In the genomic region with DNA sequence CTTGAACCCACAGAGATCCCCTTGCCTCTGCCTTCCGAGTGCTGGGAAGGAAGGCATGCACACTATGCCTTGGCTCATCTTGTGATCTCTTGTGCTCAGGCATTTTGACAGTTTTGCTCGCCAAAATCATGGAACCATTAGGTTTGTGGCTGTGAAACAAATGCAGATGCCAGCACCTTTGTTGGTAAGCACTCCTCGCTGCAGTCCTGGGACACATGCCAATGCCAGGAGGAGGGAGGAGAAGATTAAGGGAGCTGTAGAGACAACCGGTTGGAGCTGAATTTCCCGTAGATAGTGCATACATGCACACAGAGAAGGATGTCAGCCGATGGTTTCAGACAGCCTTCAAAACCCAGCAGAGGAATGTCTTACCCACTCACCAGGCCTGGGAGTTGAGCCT, we compare ENCODE assay signal across 17 mouse cellular contexts.
DNase-seq lines count a peak whose midpoint lies in the region; ATAC-seq and TF ChIP-seq lines count a peak whose summit lies in the region.
"Had no signal": no experiment of that assay in that cellular context is flagged by ENCODE, and none has a peak within 500 bp of the region (broad histone marks: within the 10 kb centered on the region; RNA-seq: fewer than 3 reads in every experiment).

No protein-coding gene starts in this region.

- no peak for TF ChIP-seq CTCF in lung, adult 2 months (IDR thresholded peaks at IDR 0.05; ENCODE audit: insufficient read depth, low read length)

- no peak overlapping the region for H3K4me3 ChIP-seq in forebrain, embryonic 13.5 days
- no peak overlapping the region for H3K4me3 ChIP-seq in forebrain, embryonic 11.5 days (ENCODE audit: low read depth, low read length)
- H3K4me3 ChIP-seq in hindbrain, embryonic 16.5 days (ENCODE audit: low read length), result no peak overlapping the region
- H3K4me3 ChIP-seq in hindbrain, embryonic 12.5 days, result no peak overlapping the region
- H3K4me3 ChIP-seq in lung, adult 2 months (replicated peaks; ENCODE audit: extremely low read depth, low read depth, low read length), result no peak overlapping the region
- H3K4me3 ChIP-seq: intestine, embryonic 15.5 days; kidney, embryonic 15.5 days; neural tube, embryonic 13.5 days had no signal

- H3K4me2 ChIP-seq in forebrain, embryonic 13.5 days, result no peak overlapping the region
- no peak overlapping the region for H3K4me2 ChIP-seq in forebrain, embryonic 11.5 days (ENCODE audit: low read depth, low read length, severe bottlenecking)
- no peak overlapping the region for H3K4me2 ChIP-seq in hindbrain, embryonic 16.5 days (ENCODE audit: low read length)
- no peak overlapping the region for H3K4me2 ChIP-seq in hindbrain, embryonic 12.5 days (replicated peaks)
- H3K4me2 ChIP-seq: intestine, embryonic 15.5 days; kidney, embryonic 15.5 days; lung, embryonic 14.5 days; neural tube, embryonic 13.5 days had no signal

- TF ChIP-seq POLR2A in lung, adult 2 months (IDR thresholded peaks at IDR 0.05; ENCODE audit: borderline replicate concordance, extremely low read depth, low read depth, low read length), result no peak

- peak; percentile 50; the same call in 1 of the 2 replicates for ATAC-seq in forebrain, embryonic 13.5 days
- ATAC-seq in forebrain, embryonic 11.5 days (replicated peaks; ENCODE audit: low FRiP score), result no peak
- ATAC-seq in hindbrain, embryonic 16.5 days, result peak; percentile 67
- no peak for ATAC-seq in hindbrain, embryonic 12.5 days (ENCODE audit: low FRiP score)
- ATAC-seq: intestine, embryonic 15.5 days had no signal

- no peaks in the 10 kb centered on the region for H3K27me3 ChIP-seq in forebrain, embryonic 13.5 days
- H3K27me3 ChIP-seq in forebrain, embryonic 11.5 days (ENCODE audit: control insufficient read depth, insufficient read depth, low read length), result no peaks in the 10 kb centered on the region
- no peaks in the 10 kb centered on the region for H3K27me3 ChIP-seq in hindbrain, embryonic 16.5 days (replicated peaks; ENCODE audit: control insufficient read depth, insufficient read depth, low read length)
- no peaks in the 10 kb centered on the region for H3K27me3 ChIP-seq in hindbrain, embryonic 12.5 days
- H3K27me3 ChIP-seq: intestine, embryonic 15.5 days; kidney, embryonic 15.5 days; neural tube, embryonic 13.5 days had no signal

- no peak overlapping the region for H3K27ac ChIP-seq in forebrain, embryonic 13.5 days
- no peak overlapping the region for H3K27ac ChIP-seq in forebrain, embryonic 11.5 days (ENCODE audit: low read depth, low read length)
- no peak overlapping the region for H3K27ac ChIP-seq in hindbrain, embryonic 16.5 days (ENCODE audit: low read depth, low read length)
- no peak overlapping the region for H3K27ac ChIP-seq in hindbrain, embryonic 12.5 days
- H3K27ac ChIP-seq: intestine, embryonic 15.5 days; kidney, embryonic 15.5 days; macrophage; neural tube, embryonic 13.5 days had no signal

- no peak overlapping the region for H3K9ac ChIP-seq in forebrain, embryonic 13.5 days
- no peak overlapping the region for H3K9ac ChIP-seq in forebrain, embryonic 11.5 days (ENCODE audit: low read length)
- no peak overlapping the region for H3K9ac ChIP-seq in hindbrain, embryonic 16.5 days (ENCODE audit: low read depth, low read length)
- no peak overlapping the region for H3K9ac ChIP-seq in hindbrain, embryonic 12.5 days
- H3K9ac ChIP-seq: intestine, embryonic 15.5 days; kidney, embryonic 15.5 days; lung, embryonic 14.5 days; neural tube, embryonic 13.5 days had no signal

- H3K9me3 ChIP-seq in forebrain, embryonic 13.5 days (replicated peaks), result no peaks in the 10 kb centered on the region
- H3K9me3 ChIP-seq in forebrain, embryonic 11.5 days (ENCODE audit: control insufficient read depth, low read length), result no peaks in the 10 kb centered on the region
- no peaks in the 10 kb centered on the region for H3K9me3 ChIP-seq in hindbrain, embryonic 16.5 days (ENCODE audit: control insufficient read depth, low read length)
- H3K9me3 ChIP-seq in hindbrain, embryonic 12.5 days (replicated peaks), result no peaks in the 10 kb centered on the region
- H3K9me3 ChIP-seq: intestine, embryonic 15.5 days; kidney, embryonic 15.5 days; neural tube, embryonic 13.5 days had no signal

- no peak for DNase-seq in forebrain, embryonic 11.5 days (ENCODE audit: low spot score)
- peak; percentile 7 for DNase-seq in urinary bladder, postnatal 14 days (ENCODE audit: low spot score)
- DNase-seq in urinary bladder, adult 18-20 months (ENCODE audit: low spot score in 2 of 2), result no peak
- DNase-seq in gonadal fat pad, adult 2 months (ENCODE audit: low read depth), result peak; percentile 50
- DNase-seq in lung, adult 2 months, result no peak
- DNase-seq: B cell, adult 2 months; liver; lung, embryonic 14.5 days; retina, postnatal 1 day; thymus, adult 2 months had no signal

- peaks cover 9% of the 10 kb centered on the region; the same call in 1 of the 2 replicates for H3K4me1 ChIP-seq in forebrain, embryonic 13.5 days
- H3K4me1 ChIP-seq in forebrain, embryonic 11.5 days (replicated peaks; ENCODE audit: control insufficient read depth, insufficient read depth, low read length), result no peaks in the 10 kb centered on the region
- no peaks in the 10 kb centered on the region for H3K4me1 ChIP-seq in hindbrain, embryonic 16.5 days (ENCODE audit: control insufficient read depth, insufficient read depth, low read depth, low read length)
- no peaks in the 10 kb centered on the region for H3K4me1 ChIP-seq in hindbrain, embryonic 12.5 days
- no peaks in the 10 kb centered on the region for H3K4me1 ChIP-seq in lung, adult 2 months (ENCODE audit: control insufficient read depth, insufficient read depth, low read length)
- H3K4me1 ChIP-seq: intestine, embryonic 15.5 days; neural tube, embryonic 13.5 days had no signal

- 60% methylated on average over 6 of the region's 6 CpGs for WGBS in forebrain, embryonic 13.5 days
- WGBS in forebrain, embryonic 11.5 days, result 85% methylated on average over 6 of the region's 6 CpGs
- 58% methylated on average over 6 of the region's 6 CpGs for WGBS in hindbrain, embryonic 16.5 days
- 82% methylated on average over 6 of the region's 6 CpGs for WGBS in hindbrain, embryonic 12.5 days
- 73% methylated on average over 6 of the region's 6 CpGs for WGBS in lung, adult 2 months

- no peaks in the 10 kb centered on the region for H3K36me3 ChIP-seq in forebrain, embryonic 13.5 days (ENCODE audit: poor library complexity, severe bottlenecking)
- H3K36me3 ChIP-seq in forebrain, embryonic 11.5 days (ENCODE audit: control insufficient read depth, insufficient read depth, low read length), result no peaks in the 10 kb centered on the region
- H3K36me3 ChIP-seq in hindbrain, embryonic 16.5 days (ENCODE audit: control insufficient read depth, insufficient read depth, low read length), result no peaks in the 10 kb centered on the region
- no peaks in the 10 kb centered on the region for H3K36me3 ChIP-seq in hindbrain, embryonic 12.5 days
- H3K36me3 ChIP-seq: intestine, embryonic 15.5 days; kidney, embryonic 15.5 days; neural tube, embryonic 13.5 days had no signal

Comparison
In these comparisons a context has a peak if more than half of its experiments do, and no peak if none do; other contexts are left out.
1. ATAC-seq: peak in forebrain, embryonic 13.5 days (single experiment) and hindbrain, embryonic 16.5 days (single experiment); none in forebrain, embryonic 11.5 days (single experiment) and hindbrain, embryonic 12.5 days (single experiment).
2. DNase-seq: peak in urinary bladder, postnatal 14 days (single experiment) and gonadal fat pad, adult 2 months (single experiment); none in forebrain, embryonic 11.5 days (single experiment), urinary bladder, adult 18-20 months (0 of 2) and lung, adult 2 months (single experiment).